Mouse (Mus musculus): ENCODE measurements around the gene Stk38l. TPM values are rescaled to one million over a fixed set of nuclear protein-coding genes. Genes with fewer than 3 reads are reported as not detected.

Gene Stk38l
- polyA plus RNA-seq, 1 experiment from 2014 or later = 50.6 TPM

DNA sequence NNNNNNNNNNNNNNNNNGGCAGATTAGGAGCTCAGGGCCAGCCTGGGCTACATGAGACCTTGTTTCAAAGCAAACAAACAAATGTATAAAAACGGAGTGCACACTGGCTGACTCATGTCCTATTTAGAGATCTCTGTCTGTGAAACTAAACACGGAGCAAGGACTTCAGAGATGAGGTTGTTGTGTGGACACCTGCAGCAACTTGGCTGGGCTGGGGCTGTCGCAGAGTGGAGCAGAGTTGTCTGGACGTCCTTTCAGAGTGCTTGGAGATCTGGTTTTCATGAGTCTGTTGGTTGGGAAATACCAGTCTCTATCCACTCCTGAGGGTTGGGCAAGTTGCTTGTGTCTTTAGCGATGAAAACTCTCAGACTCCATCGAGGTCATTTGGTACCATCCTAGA, 85.2 kb downstream of the Stk38l start:
- 84% methylated on average over 6 of the region's 6 CpGs for WGBS
- Histone ChIP-seq H3K9ac (no peak overlapping the region), H3K4me3 (no peak overlapping the region), H3K9me3 (replicated peaks) (no peaks in the 10 kb centered on the region), H3K36me3 (peaks cover 55% of the 10 kb centered on the region), H3K4me1 (replicated peaks) (no peaks in the 10 kb centered on the region; the same call in 1 of the 2 replicates), H3K4me2 (no peak overlapping the region), H3K27me3 (replicated peaks) (no peaks in the 10 kb centered on the region), H3K27ac (ENCODE audit: poor library complexity, severe bottlenecking) (no peak overlapping the region)
- ATAC-seq (ENCODE audit: insufficient number of reproducible peaks, low FRiP score) = no peak

DNA sequence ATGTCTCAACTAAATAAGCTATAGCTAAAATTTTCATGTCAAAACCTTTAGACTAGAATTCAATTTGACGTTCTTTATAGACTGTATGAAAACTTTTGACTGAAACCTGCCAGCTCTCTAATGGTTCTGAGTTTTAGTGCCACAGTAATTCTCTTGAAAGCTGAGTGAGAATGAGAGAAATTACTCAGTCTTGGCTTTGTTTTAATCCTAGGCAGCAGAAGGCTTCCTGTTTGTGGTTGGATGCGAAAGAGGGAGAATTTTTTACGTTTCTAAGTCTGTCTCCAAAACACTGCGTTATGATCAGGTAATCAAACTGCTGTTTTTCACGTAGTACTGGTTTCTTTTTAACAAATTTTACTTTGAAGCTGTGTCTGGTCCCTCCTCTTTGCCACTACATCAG, 88.2 kb downstream of the Stk38l start:
- Histone ChIP-seq H3K27me3 (replicated peaks) (no peaks in the 10 kb centered on the region), H3K9ac (no peak overlapping the region), H3K27ac (ENCODE audit: poor library complexity, severe bottlenecking) (no peak overlapping the region), H3K9me3 (replicated peaks) (peaks cover 6% of the 10 kb centered on the region; the same call in 1 of the 2 replicates), H3K4me2 (no peak overlapping the region), H3K4me1 (replicated peaks) (no peaks in the 10 kb centered on the region), H3K36me3 (peaks cover 42% of the 10 kb centered on the region), H3K4me3 (no peak overlapping the region)
- 85% methylated on average over 5 of the region's 5 CpGs for WGBS
- ATAC-seq (ENCODE audit: insufficient number of reproducible peaks, low FRiP score) = no peak

DNA sequence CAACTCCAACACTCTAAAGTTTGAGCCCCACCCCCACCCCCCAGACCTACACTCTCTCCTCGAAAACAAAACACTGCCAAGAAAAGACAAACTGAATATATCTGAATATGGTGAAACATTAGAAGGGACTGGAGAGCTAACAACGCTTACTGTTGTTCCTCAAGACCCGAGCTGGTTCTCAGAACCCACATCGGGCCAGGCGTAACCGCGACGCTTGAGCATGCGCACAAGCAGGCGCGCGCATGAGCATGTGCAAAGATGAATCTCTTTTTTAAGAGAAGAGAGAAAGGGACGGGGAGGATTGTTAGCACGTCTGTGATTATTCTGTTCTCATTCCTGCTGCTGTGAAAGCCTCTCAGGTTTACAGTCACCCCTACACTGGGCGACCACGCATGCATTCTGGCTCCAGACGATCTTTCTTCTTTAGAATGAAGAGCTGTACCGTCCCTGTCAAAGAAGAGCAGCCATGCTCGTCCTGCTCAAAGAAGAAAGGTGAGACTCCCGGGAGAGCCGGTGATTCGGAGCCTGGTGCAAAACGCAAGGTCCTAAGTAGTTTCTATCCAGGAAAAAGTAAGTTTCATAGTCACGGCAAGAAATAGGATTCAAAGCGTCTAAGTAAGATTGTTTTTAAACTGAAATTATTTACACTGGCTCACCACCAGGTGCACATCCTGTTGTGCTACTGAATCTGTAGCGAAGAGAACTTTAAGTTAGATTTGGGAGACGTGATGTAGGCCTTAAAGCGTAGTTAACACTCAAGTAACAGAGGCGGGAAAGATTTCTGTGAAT, 95.6 kb downstream of the Stk38l start:
- no peak overlapping the region for H3K4me3 ChIP-seq
- no peak for ATAC-seq (ENCODE audit: insufficient number of reproducible peaks, low FRiP score)
- no peaks in the 10 kb centered on the region for H3K4me1 ChIP-seq (replicated peaks)
- H3K4me2 ChIP-seq = no peak overlapping the region
- 82% methylated on average over 29 of the region's 29 CpGs for WGBS
- peaks cover 10% of the 10 kb centered on the region for H3K36me3 ChIP-seq
- no peaks in the 10 kb centered on the region for H3K27me3 ChIP-seq (replicated peaks)
- no peak overlapping the region for H3K9ac ChIP-seq
- peaks cover 6% of the 10 kb centered on the region; the same call in 1 of the 2 replicates for H3K9me3 ChIP-seq (replicated peaks)
- H3K27ac ChIP-seq (ENCODE audit: poor library complexity, severe bottlenecking) = no peak overlapping the region

DNA sequence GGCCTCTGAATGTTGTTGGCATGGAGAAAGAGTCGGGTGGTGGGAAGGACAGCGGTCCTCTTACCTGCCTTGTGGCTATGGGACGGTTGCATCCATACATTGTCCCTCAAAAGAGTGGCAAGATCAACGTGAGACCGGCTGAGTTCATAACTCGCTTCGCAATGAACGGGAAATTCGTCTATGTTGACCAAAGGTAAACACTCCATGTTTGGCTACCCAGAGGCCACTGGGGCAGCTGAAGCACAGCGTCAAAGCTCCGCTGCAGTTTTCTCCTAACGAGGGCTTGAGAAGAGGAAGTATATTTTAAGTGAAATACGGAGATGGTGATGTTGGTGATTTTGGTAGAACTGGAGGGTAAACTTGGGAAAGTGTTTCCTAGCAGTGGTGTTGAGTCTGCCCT, 97.2 kb downstream of the Stk38l start:
- ATAC-seq (ENCODE audit: insufficient number of reproducible peaks, low FRiP score) = no peak
- H3K27ac ChIP-seq (ENCODE audit: poor library complexity, severe bottlenecking) = no peak overlapping the region
- no peaks in the 10 kb centered on the region for H3K9me3 ChIP-seq (replicated peaks)
- H3K36me3 ChIP-seq = peaks cover 4% of the 10 kb centered on the region; the same call in 1 of the 2 replicates
- H3K4me1 ChIP-seq (replicated peaks) = no peaks in the 10 kb centered on the region
- no peaks in the 10 kb centered on the region for H3K27me3 ChIP-seq (replicated peaks)
- no peak overlapping the region for H3K4me3 ChIP-seq
- H3K9ac ChIP-seq = no peak overlapping the region
- WGBS = 87% methylated on average over 13 of the region's 13 CpGs
- no peak overlapping the region for H3K4me2 ChIP-seq

DNA sequence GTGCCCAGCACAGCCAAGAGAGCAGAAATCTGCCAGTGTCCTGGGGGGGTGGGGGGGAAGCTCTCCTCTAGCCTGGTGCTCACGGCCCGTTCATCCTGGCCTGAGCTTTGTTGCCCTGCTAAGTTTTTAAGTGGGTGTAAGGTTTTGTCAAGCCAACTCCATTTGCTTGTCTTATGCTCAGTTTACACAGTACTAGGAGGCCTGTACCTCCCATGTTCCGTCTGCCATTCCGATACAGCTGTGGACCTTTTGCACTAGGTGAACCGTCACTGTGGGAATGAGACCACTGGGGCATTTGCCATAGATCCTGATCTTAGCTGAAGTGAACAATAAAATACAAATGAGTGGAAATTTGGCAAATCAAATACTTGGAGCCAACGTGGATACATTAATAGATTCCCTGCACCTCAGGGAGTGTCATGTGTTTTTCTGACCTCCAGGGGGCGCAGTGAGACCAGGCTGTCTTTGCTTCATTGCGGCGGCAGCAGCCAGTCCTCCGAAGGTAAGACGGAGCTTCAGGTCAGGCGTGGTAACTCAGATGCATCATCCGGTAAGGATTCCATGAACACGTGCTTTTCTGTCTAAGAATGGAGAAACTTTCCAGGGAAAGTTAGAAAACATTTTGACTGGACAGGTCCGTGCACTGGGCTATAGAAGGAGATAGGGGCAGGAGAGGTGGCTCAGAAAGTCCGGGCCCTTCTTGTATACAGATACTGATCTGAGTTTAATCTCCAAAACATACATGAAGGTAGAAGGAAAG, 100.1 kb downstream of the Stk38l start:
- Histone ChIP-seq H3K4me1 (replicated peaks) (0 out of 2 replicates have a peak, but pooled peaks cover 4% of the 10 kb centered on the region), H3K9ac (no peak overlapping the region), H3K36me3 (peaks cover 16% of the 10 kb centered on the region), H3K27ac (ENCODE audit: poor library complexity, severe bottlenecking) (no peak overlapping the region), H3K4me3 (no peak overlapping the region), H3K4me2 (no peak overlapping the region), H3K27me3 (replicated peaks) (no peaks in the 10 kb centered on the region), H3K9me3 (replicated peaks) (no peaks in the 10 kb centered on the region)
- no peak for ATAC-seq (ENCODE audit: insufficient number of reproducible peaks, low FRiP score)
- 44% methylated on average over 16 of the region's 16 CpGs for WGBS

DNA sequence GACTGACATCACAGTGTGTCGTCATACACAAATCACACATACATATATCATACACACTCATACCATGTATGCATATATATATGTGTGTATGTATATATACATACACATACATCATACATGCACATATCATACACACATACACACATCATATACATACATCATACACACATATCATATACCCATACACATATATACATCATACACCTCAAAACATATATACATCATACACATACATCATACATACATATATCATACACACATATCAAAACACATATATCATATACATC, 100.6 kb downstream of the Stk38l start:
- Histone ChIP-seq H3K9ac (no peak overlapping the region), H3K4me1 (replicated peaks) (0 out of 2 replicates have a peak, but pooled peaks cover 4% of the 10 kb centered on the region), H3K4me3 (no peak overlapping the region), H3K27me3 (replicated peaks) (no peaks in the 10 kb centered on the region), H3K36me3 (peaks cover 16% of the 10 kb centered on the region), H3K4me2 (no peak overlapping the region), H3K9me3 (replicated peaks) (no peaks in the 10 kb centered on the region), H3K27ac (ENCODE audit: poor library complexity, severe bottlenecking) (no peak overlapping the region)
- no peak for ATAC-seq (ENCODE audit: insufficient number of reproducible peaks, low FRiP score)
- WGBS = 70% methylated on average over 1 of the region's 1 CpGs

Other genes starting within 250 kb of the Stk38l start
- gene Itpr2, start 222.8 kb upstream of the Stk38l start, polyA plus RNA-seq (2016; fragmentation: Nextera tagmentation; extraction: Ambion mirVana) = 32.4 and 40.7 TPM in 2 replicates
- 85.9 and 87.0 TPM in 2 replicates for gene Fgfr1op2, start 147.8 kb upstream of the Stk38l start, polyA plus RNA-seq (2016; fragmentation: Nextera tagmentation; extraction: Ambion mirVana)
- 57.4 and 60.5 TPM in 2 replicates for gene Ints13, start 147.2 kb upstream of the Stk38l start, polyA plus RNA-seq (2016; fragmentation: Nextera tagmentation; extraction: Ambion mirVana)
- gene Med21, start 82.4 kb upstream of the Stk38l start, polyA plus RNA-seq (2016; fragmentation: Nextera tagmentation; extraction: Ambion mirVana) = 130 and 136 TPM in 2 replicates
- gene Tm7sf3, start 82.2 kb upstream of the Stk38l start, polyA plus RNA-seq (2016; fragmentation: Nextera tagmentation; extraction: Ambion mirVana) = 49.4 and 51.7 TPM in 2 replicates
- 3.1 and 3.5 TPM in 2 replicates for gene Arntl2, start 71.1 kb downstream of the Stk38l start, polyA plus RNA-seq (2016; fragmentation: Nextera tagmentation; extraction: Ambion mirVana)
- gene Smco2, start 125.1 kb downstream of the Stk38l start, polyA plus RNA-seq (2016; fragmentation: Nextera tagmentation; extraction: Ambion mirVana) = not detected in 2 replicates
- 83.9 and 84.8 TPM in 2 replicates for gene Ppfibp1, start 163.5 kb downstream of the Stk38l start, polyA plus RNA-seq (2016; fragmentation: Nextera tagmentation; extraction: Ambion mirVana)
- gene 1700034J05Rik, start 229.4 kb downstream of the Stk38l start, polyA plus RNA-seq (2016; fragmentation: Nextera tagmentation; extraction: Ambion mirVana) = 0.17 and 0.23 TPM in 2 replicates